Mouse (Mus musculus): ENCODE measurements at regions not wholly inside any gene's neighbourhood (a gene's known extent, or its start where the extent isn't known, plus 50 kb on each side); places are given as distances from the start of the nearest gene placed in this dataset.

GRCm38 (mm10) chr10:19192221-19192620 lies 164.1 kb upstream of the Olig3 start:
- DNase-seq (ENCODE audit: extremely low spot score in 1 of 2, low spot score in 1 of 2), result no peak

- no peak for DNase-seq (ENCODE audit: extremely low spot score in 1 of 2, low spot score in 1 of 2)
These were observed 168.1 kb upstream of the Olig3 start for GRCm38 (mm10) chr10:19188082-19188742.

DNA sequence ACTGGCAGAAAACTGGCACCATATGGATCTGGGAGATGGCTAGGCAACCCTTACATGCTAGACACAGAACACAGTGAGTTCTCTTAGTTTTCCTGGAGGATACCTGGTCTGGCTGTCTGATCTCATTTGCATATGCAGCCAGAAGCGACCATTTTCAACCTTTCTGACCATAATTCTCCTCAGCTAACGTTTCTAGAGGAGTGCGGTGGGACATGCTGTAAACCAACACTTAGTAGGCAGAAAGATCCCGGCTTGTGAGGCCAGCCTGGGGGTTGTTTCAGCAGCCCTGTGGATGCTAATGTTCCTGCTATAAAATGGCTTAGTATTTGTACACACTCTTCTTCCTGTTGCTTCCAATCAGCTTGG lies 168.6 kb upstream of the Olig3 start:
- DNase-seq (ENCODE audit: extremely low spot score in 1 of 2, low spot score in 1 of 2), result no peak

- no peak for DNase-seq (ENCODE audit: extremely low spot score in 1 of 2, low spot score in 1 of 2)
These were observed 169.2 kb upstream of the Olig3 start for GRCm38 (mm10) chr10:19187084-19187615.

GRCm38 (mm10) chr10:19185790-19186581 lies 170.3 kb upstream of the Olig3 start:
- DNase-seq (ENCODE audit: extremely low spot score in 1 of 2, low spot score in 1 of 2), result peak; percentile 18 to 24

DNA sequence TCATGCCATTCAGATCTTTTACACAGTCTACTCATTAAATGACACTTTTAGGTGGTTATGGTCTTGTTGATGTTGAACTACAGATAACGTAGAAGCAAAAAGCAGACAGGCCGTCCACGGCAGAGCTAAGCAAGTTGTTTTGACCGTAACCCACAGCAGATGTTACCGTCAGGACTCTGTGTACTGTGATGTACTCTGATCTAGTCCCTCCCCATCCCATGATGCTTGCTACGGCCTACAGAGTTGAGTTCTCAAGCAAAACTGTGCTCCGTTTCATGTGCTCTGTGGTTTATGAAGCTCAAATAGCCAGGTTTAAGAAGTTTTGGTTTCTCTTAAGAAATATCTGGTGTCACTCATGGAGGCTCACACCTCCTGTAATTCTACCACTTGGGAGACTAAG lies 169.4 kb upstream of the Tnfaip3 start:
- DNase-seq (ENCODE audit: extremely low spot score in 1 of 2, low spot score in 1 of 2), result no peak

DNA sequence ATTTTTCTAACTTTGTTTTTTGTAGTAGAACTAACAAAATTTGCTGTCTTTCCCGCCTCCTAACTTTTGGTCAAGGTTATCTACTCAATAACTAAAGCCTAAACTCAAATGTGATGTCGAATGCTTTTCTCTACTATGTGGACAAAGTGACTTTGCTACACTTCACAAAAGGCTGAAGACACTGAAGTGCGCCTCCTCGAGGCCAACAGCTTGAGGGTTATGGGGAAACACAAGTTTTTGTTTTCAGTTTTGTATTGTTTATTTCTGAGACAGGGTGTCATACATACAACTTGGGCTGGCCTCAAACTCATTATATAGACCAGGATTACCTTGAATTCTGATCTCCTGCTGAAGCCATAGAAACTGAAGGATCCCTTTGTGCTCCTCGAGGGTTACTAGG lies 162.4 kb upstream of the Tnfaip3 start:
- DNase-seq (ENCODE audit: extremely low spot score in 1 of 2, low spot score in 1 of 2), result no peak

DNA sequence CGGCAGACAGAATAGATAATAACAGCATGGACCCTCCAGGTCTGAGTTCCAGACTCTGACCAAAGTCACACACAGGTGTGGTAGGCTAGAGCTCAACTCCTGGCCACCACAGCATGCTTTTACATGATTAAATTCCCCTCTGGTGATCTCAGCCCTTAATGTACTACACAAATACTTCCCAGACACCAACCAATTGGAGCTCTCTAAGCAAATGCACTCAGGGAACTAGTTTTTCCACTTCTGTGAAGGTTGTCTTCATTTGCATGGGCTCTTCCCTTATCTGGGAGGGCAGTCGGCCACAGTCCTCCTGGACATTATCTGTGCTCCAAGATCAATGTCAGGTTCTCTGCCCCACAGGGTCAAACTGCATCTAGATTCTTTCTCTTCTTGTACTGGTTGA lies 162.0 kb upstream of the Tnfaip3 start:
- no peak for DNase-seq (ENCODE audit: extremely low spot score in 1 of 2, low spot score in 1 of 2)

GRCm38 (mm10) chr10:19176249-19176648 lies 160.8 kb upstream of the Tnfaip3 start:
- DNase-seq (ENCODE audit: extremely low spot score in 1 of 2, low spot score in 1 of 2), result no peak

GRCm38 (mm10) chr10:19171834-19172233 lies 156.4 kb upstream of the Tnfaip3 start:
- DNase-seq (ENCODE audit: extremely low spot score in 1 of 2, low spot score in 1 of 2), result no peak

- no peak for DNase-seq (ENCODE audit: extremely low spot score in 1 of 2, low spot score in 1 of 2)
These were observed 155.1 kb upstream of the Tnfaip3 start for GRCm38 (mm10) chr10:19170596-19170995.

DNA sequence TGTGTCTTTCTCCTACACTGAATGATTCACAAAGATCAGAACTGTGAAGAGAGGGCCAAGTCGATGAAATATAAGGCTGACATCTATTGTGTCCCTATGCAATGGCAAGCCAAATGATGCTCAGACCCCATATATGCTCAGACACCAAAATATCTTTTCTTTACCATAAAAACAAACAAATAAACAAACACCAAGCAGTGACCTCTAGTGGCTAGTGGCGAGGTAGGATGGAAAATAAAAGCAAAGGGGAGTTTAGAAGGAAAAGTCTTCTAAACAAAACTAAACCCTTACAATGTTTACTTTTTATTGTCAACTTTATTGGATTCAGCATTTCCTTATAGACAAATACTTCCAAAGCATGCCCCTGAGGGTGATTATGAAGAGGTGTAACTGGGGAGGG lies 153.8 kb upstream of the Tnfaip3 start:
- no peak for DNase-seq (ENCODE audit: extremely low spot score in 1 of 2, low spot score in 1 of 2)

DNA sequence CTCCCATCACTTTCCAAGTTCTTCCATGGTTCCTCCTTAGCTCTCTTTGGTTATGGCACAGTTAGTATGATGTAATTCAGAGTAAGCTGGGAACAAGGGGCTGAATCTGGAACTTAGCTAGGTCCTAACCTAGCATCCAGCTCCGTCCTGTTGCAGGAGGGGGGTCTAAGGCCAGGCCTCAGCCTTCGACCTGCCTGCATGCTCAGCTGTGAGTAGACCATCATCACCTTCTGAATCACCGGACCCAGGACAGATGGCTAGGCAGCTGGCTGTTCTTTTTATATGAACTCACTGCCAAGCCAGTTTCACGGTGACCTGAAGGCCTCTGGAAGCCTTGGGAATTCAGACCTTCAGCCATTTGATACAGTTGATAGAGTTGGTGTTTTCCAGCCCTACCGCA lies 152.9 kb upstream of the Tnfaip3 start:
- DNase-seq (ENCODE audit: extremely low spot score in 1 of 2, low spot score in 1 of 2), result no peak

DNA sequence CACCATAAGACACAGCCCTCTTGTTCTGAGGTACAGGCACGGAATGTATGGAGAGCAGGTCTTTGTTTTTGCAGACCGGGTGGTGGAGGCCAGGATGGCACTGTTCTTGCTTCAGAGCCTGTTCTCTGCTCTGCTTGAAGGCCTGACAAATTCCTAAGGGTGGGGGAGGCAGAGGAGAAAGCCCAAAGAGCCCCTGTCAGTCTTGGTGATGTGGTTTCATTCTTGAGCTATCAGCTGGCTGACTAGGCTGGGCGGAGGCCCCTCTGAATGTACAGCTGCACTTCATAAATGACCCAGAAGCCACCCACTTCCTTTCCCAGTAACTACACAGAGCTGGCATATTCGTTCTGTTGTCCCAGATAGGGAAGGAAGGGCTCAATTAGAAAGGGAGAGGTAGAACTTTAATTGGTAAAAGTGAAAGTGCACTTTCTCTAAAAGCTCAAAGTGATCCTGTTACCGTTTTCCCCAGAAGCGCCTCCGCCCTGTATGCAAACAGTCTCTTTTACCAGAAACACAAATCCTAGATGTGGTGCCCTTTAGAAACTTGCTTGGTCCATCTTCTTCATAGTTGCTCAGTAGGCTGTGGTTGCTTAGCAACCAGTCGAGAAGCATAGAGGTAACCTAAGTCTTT lies 152.3 kb upstream of the Tnfaip3 start:
- DNase-seq (ENCODE audit: extremely low spot score in 1 of 2, low spot score in 1 of 2), result no peak

DNA sequence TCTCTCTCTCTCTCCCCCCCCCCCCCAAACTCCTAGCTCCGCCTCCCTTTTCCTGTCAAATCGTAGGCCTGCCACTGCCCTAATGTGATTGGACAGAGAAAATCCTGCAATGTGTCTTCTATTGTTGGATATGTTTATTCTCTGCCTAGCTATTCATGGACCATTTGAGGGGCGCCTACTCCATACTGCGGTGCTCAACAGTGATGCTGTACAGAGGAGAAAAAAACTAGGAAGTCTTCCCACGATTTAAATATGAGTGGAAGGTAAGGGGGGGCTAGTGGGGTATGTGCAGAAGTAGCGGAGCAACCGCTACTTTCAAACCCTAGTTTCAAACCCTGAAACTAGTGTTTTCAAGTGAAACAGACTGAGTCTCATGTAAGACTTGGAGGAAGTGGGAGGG lies 151.6 kb upstream of the Tnfaip3 start:
- no peak for DNase-seq (ENCODE audit: extremely low spot score in 1 of 2, low spot score in 1 of 2)

DNA sequence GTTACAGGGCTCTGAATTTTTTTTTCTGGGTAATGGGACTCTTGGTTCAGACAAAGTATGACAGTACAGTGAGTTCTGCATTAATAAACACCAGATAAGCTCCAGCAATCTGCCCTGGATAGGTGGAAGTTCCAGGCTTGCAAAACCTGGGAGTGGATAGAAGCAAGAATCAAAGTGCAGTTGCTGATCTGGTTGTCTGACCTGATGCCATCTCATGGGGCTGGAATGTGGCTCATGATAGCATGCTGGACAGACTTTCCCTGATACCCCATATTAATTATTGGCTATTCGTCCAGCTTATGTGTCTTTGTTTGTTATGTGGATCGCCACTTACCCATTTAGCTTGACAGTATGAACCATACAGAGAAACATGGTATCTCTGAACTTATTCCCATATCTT lies 146.6 kb upstream of the Tnfaip3 start:
- no peak for DNase-seq (ENCODE audit: extremely low spot score in 1 of 2, low spot score in 1 of 2)

GRCm38 (mm10) chr10:19161149-19161548 lies 145.7 kb upstream of the Tnfaip3 start:
- DNase-seq (ENCODE audit: extremely low spot score in 1 of 2, low spot score in 1 of 2), result no peak

- no peak for DNase-seq (ENCODE audit: extremely low spot score in 1 of 2, low spot score in 1 of 2)
These were observed 138.6 kb upstream of the Tnfaip3 start for GRCm38 (mm10) chr10:19154041-19154440.

DNA sequence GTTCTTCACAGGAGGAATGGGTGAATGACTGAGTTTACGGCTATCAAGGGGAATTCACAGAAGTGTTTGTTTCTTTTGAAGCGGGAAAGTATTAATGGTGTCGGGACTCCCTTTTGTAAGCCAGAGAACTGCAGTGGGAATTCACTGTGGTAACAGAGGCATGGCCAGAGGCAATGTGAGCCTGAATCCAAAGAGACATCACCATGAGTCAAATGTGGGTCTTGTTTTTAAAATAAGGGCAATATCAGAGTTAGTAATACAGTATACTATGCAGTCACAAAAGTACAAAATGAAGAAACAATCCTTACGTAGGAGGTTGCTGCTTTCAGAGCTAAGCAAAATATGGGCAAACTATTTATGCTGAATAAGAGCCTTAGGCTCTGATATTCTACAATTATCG lies 137.3 kb upstream of the Tnfaip3 start:
- DNase-seq (ENCODE audit: extremely low spot score in 1 of 2, low spot score in 1 of 2), result no peak

DNA sequence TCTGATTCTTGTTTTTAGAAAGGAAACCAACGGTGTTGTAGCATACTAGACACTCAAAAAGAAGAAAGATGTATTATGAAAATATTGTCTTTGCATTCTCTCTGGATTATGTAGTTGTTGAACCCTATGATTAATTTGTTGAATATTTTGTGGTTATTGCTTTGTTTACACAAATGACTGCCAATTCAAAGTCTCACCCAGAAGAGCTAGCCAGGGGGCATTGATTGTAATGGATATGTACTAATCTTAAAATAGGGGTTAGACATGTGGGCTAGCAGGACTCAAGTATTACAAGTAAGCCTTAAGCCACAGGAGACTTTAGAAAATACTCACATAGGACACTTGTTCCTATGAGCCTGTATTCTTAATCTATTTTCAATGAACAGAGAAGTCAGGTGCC lies 135.3 kb upstream of the Tnfaip3 start:
- no peak for DNase-seq (ENCODE audit: extremely low spot score in 1 of 2, low spot score in 1 of 2)

DNA sequence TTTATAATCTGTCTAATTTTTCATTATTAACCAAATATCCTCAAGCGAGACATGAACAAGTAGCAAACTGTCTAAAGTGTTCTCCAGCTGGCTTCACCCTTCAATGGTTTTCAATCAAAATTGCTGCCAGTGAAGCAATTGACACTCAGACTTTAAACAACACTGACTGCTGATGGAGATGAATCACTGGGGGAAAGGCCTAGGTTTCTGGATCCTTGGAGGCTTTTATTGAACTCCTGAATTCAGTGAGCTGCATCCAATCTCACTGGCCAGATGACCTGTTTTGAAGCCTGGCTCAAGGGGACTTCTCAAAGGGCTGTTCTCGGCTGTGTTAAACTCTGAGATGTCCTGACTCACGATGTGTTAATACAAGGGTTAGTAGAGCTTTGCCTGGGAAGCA lies 134.5 kb upstream of the Tnfaip3 start:
- no peak for DNase-seq (ENCODE audit: extremely low spot score in 1 of 2, low spot score in 1 of 2)

Measured in layer of hippocampus, postnatal 25 days (tissue).